In the genomic region with DNA sequence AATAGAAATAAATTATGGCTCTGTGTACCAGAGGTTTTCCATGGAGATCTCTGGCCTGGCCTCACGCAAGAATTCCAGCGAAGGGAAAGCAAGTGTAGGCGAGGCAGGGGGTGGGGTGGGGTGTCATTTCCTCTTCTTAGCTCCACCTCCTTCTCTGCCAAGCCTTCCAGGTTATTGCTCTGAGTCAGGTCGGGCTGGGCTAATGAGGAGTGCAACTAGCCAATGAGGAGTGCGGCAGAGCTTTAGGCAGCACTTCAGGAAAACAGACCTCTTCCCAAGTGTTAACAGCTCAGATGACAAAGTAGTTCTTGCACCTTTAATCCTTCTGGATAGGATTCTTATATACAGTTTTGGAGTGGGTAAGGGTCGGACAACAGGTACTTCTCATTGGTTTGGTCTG, we compare ENCODE assay signal across 20 mouse cellular contexts.
"Had no signal": no experiment of that assay in that cellular context is flagged by ENCODE, and none has a peak within 500 bp of the region (broad histone marks: within the 10 kb centered on the region; RNA-seq: fewer than 3 reads in every experiment).

No protein-coding gene starts in this region.

- H3K36me3 ChIP-seq: lung, embryonic 15.5 days; midbrain, embryonic 13.5 days; midbrain, embryonic 15.5 days; neural tube, embryonic 12.5 days; stomach, embryonic 15.5 days had no signal

- H3K9ac ChIP-seq: liver, postnatal 0 days; lung, embryonic 15.5 days; midbrain, embryonic 13.5 days; midbrain, embryonic 15.5 days; neural tube, embryonic 12.5 days; stomach, embryonic 15.5 days had no signal

- DNase-seq: liver, postnatal 0 days; lung, adult 2 months; lung, postnatal 14 days; lung, postnatal 36 days; retina, postnatal 1 day; right cerebral cortex, adult 18-20 months; right cerebral cortex, postnatal 14 days; thymus, adult 2 months; thymus, postnatal 25 days; thymus, postnatal 4 days had no signal

- ATAC-seq: liver, postnatal 0 days; lung, postnatal 0 days; midbrain, embryonic 13.5 days; midbrain, embryonic 15.5 days had no signal

- H3K9me3 ChIP-seq: lung, embryonic 15.5 days; megakaryocyte, embryonic 14.5 days; midbrain, embryonic 13.5 days; midbrain, embryonic 15.5 days; neural tube, embryonic 12.5 days; stomach, embryonic 15.5 days had no signal

- H3K27ac ChIP-seq: lung, embryonic 15.5 days; macrophage; midbrain, embryonic 13.5 days; midbrain, embryonic 15.5 days; neural tube, embryonic 12.5 days; stomach, embryonic 15.5 days; stomach, postnatal 0 days had no signal

- H3K4me2 ChIP-seq: lung, embryonic 15.5 days; midbrain, embryonic 11.5 days; midbrain, embryonic 13.5 days; midbrain, embryonic 15.5 days; neural tube, embryonic 12.5 days; stomach, embryonic 15.5 days had no signal

- H3K4me3 ChIP-seq: lung, embryonic 15.5 days; megakaryocyte, embryonic 14.5 days; midbrain, embryonic 13.5 days; midbrain, embryonic 15.5 days; neural tube, embryonic 12.5 days; stomach, embryonic 15.5 days had no signal

- H3K4me1 ChIP-seq: lung, embryonic 15.5 days; megakaryocyte, embryonic 14.5 days; midbrain, embryonic 13.5 days; midbrain, embryonic 15.5 days; neural tube, embryonic 12.5 days; stomach, embryonic 15.5 days had no signal

- H3K27me3 ChIP-seq: lung, embryonic 15.5 days; megakaryocyte, embryonic 14.5 days; midbrain, embryonic 13.5 days; midbrain, embryonic 15.5 days; neural tube, embryonic 12.5 days; stomach, embryonic 15.5 days had no signal
